Mouse (Mus musculus) E14TG2a.4 (cell line): ENCODE measurements around the gene Perm1.

Experiments
- H3K27me3 ChIP-seq: 2 replicates; pipeline ENCODE4 v1.6.1; 2014; ENCODE audit warnings: low read length, control low read depth; ENCODE audit not compliant: insufficient read depth
- H3K36me3 ChIP-seq: 2 replicates; pipeline ENCODE4 v1.6.1; 2014; ENCODE audit warnings: low read length, control low read depth; ENCODE audit not compliant: insufficient read depth
- H3K4me1 ChIP-seq: replicated peaks from 2 replicates; pipeline ENCODE4 v1.6.1; 2014; ENCODE audit warnings: low read depth, low read length, control low read depth
- H3K4me3 ChIP-seq: replicated peaks from 2 replicates; pipeline ENCODE4 v1.5.1; 2014; ENCODE audit warnings: mild to moderate bottlenecking, low read length
- H3K9me3 ChIP-seq: 2 replicates; pipeline ENCODE4 v1.6.1; 2014; ENCODE audit warnings: low read length, control low read depth
- CTCF ChIP-seq: conservative IDR thresholded peaks from 2 replicates; pipeline ENCODE4 v1.5.1; 2014; ENCODE audit warnings: low read length
- NANOG ChIP-seq: IDR thresholded peaks from 2 replicates; pipeline ENCODE4 v1.6.1; 2014; ENCODE audit warnings: borderline replicate concordance, low read length, mixed read lengths
- POU5F1 ChIP-seq: IDR thresholded peaks from 2 replicates; pipeline ENCODE4 v1.6.1; 2014; ENCODE audit warnings: low read length, borderline replicate concordance

Perm1 gene

DNA sequence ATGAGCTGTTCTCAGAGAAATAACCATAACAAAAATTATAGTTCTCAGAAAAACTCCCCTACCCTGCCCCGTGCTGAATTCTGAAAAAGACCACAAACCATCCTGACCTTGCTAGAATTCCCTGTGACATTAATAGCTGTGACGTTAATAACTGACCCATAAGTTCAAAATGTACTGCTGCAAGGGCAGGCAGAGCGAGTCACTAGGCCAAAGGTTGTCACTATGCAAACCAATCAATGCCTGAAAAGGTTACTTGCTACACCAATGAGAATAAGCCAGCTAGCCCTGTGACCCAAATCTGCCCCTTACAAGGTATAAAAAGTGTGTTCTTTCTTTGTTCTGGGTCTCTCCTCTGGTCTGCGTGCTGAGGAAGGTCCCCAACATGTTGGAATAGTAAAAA, 6.8 kb upstream of the Perm1 start:
- no peak for TF ChIP-seq NANOG
- no peak for TF ChIP-seq POU5F1
- no peak for TF ChIP-seq CTCF
- H3K9me3 ChIP-seq = no peaks in the 10 kb centered on the region

DNA sequence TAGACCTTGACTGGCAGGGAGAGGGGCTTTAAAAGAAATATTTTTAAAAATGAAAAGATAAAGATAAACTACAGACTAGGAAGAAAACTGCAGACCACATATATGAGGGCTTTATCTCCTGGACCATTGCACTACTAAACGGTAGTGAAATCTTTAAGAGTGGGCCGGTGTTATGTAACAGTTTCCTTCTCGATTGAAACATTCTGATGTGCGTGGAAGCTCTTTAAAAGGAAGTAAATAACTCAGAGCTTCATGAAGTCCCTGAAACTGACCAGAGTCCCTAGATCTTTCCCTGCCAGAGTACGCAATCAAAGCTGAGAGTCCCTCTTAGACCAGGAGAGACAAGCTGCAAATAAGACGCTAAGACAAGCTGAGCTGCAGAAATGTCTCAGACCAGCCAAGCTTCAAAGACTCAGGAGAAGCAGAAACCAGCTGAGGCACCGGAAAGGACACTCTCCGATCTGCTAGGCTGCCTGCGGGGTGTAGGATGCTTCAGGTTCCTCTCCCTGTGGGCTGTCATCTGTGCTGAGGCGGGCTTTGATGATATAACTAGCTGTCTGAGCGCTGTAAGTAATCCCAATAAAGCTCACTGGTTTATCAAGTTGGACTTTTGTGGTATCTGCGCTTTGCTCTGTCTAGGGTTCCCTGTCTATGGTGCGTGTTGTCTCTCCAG, 5.6 kb upstream of the Perm1 start:
- Histone ChIP-seq H3K4me1 (peaks cover 7% of the 10 kb centered on the region), H3K9me3 (no peaks in the 10 kb centered on the region), H3K27me3 (peaks cover 22% of the 10 kb centered on the region), H3K36me3 (no peaks in the 10 kb centered on the region), H3K4me3 (no peak overlapping the region)
- no peak for TF ChIP-seq NANOG
- no peak for TF ChIP-seq POU5F1
- no peak for TF ChIP-seq CTCF

More for the DNA sequence above, 6.8 kb upstream of the Perm1 start:
- Histone ChIP-seq H3K4me1 (peaks cover 6% of the 10 kb centered on the region), H3K4me3 (no peak overlapping the region), H3K27me3 (peaks cover 34% of the 10 kb centered on the region), H3K36me3 (no peaks in the 10 kb centered on the region)

DNA sequence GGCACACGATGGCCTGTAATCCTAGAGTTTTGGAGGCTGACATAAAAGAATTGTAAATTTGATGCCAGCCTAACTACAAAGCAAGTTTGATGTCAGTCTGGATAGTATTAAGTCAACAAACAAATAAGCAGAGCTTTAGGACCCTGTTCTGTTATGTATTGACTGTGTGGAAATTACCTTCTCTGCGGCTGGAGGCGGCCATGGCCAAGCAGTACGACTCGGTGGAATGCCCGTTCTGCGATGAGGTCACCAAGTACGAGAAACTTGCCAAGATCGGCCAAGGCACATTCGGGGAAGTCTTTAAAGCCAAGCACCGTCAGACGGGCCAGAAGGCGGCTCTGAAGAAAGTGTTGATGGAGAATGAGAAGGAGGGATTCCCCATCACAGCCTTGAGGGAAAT, 2.5 kb upstream of the Perm1 start:
- no peak for TF ChIP-seq CTCF
- no peak for TF ChIP-seq NANOG
- TF ChIP-seq POU5F1 = no peak

DNA sequence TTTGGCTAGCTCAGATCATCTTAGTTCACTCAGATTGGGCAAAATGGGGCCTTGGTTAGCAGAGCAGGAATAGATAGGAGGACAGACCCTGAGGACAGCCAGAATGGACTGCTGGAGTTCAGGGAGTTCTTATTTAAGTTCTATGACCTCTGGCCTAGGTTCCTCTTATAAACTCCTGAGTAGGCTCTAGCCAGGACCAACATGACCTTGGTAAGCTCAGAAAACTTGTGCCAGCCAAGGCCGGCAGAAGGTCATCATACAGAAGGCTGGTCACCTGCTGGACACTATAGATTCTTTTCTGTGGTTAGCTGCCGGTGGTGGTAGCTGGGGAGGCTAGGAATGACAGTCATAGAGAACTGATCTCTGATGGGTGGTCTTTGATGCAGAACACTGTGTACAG, 528 bp downstream of the Perm1 start:
- H3K4me1 ChIP-seq = peaks cover 7% of the 10 kb centered on the region
- peaks cover 36% of the 10 kb centered on the region for H3K27me3 ChIP-seq
- no peaks in the 10 kb centered on the region for H3K9me3 ChIP-seq
- no peaks in the 10 kb centered on the region for H3K36me3 ChIP-seq
- no peak overlapping the region for H3K4me3 ChIP-seq
- TF ChIP-seq NANOG (no peak), POU5F1 (no peak), CTCF (no peak)

More for the DNA sequence above, 2.5 kb upstream of the Perm1 start:
- Histone ChIP-seq H3K4me3 (no peak overlapping the region), H3K9me3 (no peaks in the 10 kb centered on the region), H3K27me3 (peaks cover 29% of the 10 kb centered on the region), H3K4me1 (peaks cover 7% of the 10 kb centered on the region), H3K36me3 (no peaks in the 10 kb centered on the region)

DNA sequence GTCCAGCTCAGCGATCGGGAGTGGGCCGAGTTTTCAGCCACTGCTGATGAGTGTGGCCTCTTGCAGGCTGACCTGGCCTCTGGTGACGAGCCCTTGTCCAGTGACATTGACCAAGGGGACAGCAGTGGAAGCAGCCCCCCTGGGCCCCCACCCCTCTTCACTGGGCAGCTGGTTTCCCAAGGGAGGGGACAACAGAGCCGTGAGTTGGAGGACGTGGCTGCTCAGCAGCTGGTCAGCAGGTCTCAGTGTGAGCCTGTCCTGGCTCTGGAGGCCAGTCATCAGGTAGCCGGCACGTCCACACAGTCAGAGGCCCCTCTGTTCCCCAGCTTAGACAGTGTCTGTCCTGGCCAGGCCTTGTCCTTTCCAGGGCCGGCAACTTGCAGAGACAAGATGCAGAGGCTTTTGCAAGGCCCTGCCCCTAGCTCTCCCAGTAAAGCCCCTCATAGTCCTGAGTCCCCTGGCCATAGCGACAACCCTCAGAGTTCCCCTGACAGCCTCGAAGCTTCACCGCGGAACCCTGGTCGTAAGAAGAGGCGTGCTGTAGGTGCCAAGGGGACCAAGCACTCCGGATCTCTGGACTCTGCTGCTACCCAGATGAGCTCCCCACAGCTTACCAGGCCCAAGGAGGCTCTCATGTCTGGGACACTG, 1.5 kb downstream of the Perm1 start:
- H3K9me3 ChIP-seq = no peaks in the 10 kb centered on the region
- no peaks in the 10 kb centered on the region for H3K36me3 ChIP-seq
- H3K4me3 ChIP-seq = no peak overlapping the region
- peaks cover 39% of the 10 kb centered on the region for H3K27me3 ChIP-seq
- peaks cover 7% of the 10 kb centered on the region for H3K4me1 ChIP-seq
- TF ChIP-seq CTCF = no peak

DNA sequence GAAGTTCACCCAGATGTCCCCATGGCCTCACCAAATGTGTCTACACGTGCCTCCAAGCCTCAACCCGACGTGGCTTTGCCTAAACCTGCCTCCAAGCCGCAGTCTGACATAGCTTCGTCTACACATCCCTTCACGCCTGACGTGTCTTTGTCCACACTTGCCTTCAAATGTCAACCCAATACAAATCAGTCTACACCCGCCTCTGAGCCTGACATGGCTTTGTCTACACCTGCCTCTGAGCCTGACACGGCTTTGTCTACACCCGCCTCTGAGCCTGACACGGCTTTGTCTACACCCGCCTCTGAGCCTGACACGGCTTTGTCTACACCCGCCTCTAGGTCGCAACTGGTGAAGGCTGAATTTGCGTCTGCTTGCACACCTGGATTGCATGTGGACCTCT, 2.2 kb downstream of the Perm1 start:
- Histone ChIP-seq H3K36me3 (no peaks in the 10 kb centered on the region), H3K4me1 (peaks cover 7% of the 10 kb centered on the region), H3K9me3 (no peaks in the 10 kb centered on the region), H3K4me3 (no peak overlapping the region), H3K27me3 (peaks cover 44% of the 10 kb centered on the region)
- TF ChIP-seq CTCF = no peak
- TF ChIP-seq NANOG = no peak
- TF ChIP-seq POU5F1 = no peak

DNA sequence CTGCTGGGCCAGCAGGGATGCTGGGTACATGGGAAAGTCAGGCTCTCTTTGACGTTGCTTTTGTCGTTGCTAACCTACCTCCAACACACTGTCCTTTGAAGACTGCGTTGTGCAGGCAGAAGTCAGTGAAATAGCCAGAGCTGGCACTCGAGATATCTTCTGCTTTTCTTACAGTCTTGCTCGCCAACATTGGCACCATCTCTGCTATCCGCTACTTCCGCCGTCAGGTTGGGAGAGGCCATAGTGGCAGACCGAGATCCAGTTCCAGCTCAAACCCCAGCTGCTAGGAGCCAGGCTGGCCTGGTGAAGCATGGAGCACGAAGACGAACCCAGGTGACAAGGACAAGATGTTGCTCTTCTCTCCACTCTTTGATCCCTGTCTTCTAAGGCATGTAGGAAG, 4.3 kb downstream of the Perm1 start:
- Histone ChIP-seq H3K9me3 (no peaks in the 10 kb centered on the region), H3K27me3 (peaks cover 57% of the 10 kb centered on the region), H3K36me3 (peaks cover 7% of the 10 kb centered on the region; the same call in 1 of the 2 replicates), H3K4me3 (no peak overlapping the region), H3K4me1 (0 out of 2 replicates have a peak, but pooled peaks cover 5% of the 10 kb centered on the region)
- TF ChIP-seq POU5F1 = no peak
- TF ChIP-seq NANOG = no peak
- TF ChIP-seq CTCF = no peak

DNA sequence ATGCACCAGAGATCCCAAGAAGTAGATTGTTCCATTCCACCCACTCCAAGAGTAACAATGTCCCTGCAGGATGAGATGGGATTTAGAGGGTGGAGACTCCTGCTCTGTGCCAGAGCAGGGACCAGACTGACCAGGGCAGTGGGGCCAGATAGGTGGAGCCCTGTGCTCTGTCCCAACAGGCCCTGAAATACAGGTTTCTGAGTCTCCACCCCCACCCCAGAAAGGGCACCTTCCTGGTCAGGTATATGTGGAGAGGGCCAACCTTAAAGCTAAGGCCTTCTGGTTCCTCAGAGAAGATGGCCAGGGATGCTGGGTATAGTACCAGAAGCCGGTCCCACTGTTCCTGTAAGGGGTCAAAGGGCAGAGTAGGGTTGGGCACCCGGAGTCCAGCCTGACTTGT, 8.6 kb downstream of the Perm1 start:
- TF ChIP-seq NANOG (no peak), CTCF (no peak), POU5F1 (no peak)
- H3K9me3 ChIP-seq = no peaks in the 10 kb centered on the region
- no peak overlapping the region for H3K4me3 ChIP-seq
- peaks cover 29% of the 10 kb centered on the region for H3K4me1 ChIP-seq
- peaks cover 29% of the 10 kb centered on the region for H3K27me3 ChIP-seq
- H3K36me3 ChIP-seq = peaks cover 11% of the 10 kb centered on the region

DNA sequence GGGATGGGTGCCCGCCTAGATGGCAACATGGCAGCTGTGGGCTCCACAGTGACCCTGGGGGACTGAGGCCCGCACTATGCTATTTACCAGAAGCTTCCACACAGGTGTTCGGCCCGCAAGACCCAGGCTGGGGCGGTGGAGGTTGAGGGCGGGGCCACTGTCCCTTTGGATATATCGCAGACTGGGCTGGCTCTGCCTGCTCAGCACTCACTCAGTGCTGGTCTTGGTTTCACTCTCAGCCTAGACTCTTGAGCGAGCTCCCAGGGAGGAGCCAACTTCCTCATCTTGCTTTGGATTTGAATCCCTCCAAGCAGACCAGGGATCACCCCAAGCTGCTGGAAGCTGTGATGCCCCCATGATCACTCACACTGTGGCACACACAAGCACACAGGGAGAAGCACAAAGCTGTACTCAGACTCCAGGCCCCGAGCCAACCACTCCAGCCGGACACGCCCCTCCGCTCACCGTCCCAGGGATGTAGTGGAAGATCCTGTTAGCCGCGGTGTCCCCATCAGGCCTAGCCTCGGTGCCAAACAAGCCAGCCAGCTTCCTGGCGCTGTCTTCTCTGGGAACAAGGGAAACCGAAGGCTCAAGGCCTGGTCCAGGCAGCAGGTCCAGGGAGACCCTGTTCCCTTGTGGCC, 12.2 kb downstream of the Perm1 start:
- H3K4me1 ChIP-seq = peaks cover 42% of the 10 kb centered on the region
- no peak for TF ChIP-seq CTCF
- no peak for TF ChIP-seq NANOG
- H3K4me3 ChIP-seq = peak overlapping the region; percentile 73
- peaks cover 47% of the 10 kb centered on the region for H3K36me3 ChIP-seq
- no peaks in the 10 kb centered on the region for H3K9me3 ChIP-seq
- H3K27me3 ChIP-seq = peaks cover 16% of the 10 kb centered on the region
